Mouse (Mus musculus) ZHBTc4 (cell line): ENCODE measurements at regions not wholly inside any gene's neighbourhood (a gene's known extent, or its start where the extent isn't known, plus 50 kb on each side); places are given as distances from the start of the nearest gene placed in this dataset.
A peak's percentile ranks its signal among the peaks of the same experiment; 100 is the strongest.
"Not testable (repeated sequence)": the region's sequence is repeated elsewhere in the genome, so short reads cannot be mapped to it uniquely, and the experiment has no call there.

ENCODE experiments used
- DNase-seq: peaks from one replicate; pipeline ENCODE4 v3.0.0-alpha.2; 2011; ENCODE audit warnings: low read depth, low spot score

DNA sequence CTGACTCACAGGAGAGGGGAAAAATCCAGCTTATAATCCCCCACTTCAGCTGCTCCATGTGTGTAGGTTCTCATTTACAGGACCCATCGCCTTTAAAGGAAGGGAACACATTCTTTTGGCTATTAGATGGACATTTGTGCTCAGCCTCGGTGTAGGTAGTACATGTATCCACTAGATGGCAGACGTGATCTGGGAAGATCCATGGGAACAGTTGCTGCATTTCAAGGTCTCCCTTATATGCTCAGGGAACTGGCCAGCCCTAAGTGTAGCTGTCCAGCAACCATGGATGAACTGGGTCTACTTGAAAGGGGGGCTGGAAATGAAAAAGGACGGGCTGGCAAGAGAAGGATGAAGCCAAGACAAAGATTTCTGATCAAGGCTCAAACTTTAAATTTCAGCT, 124.0 kb downstream of the Akain1 start:
- peak; percentile 46 for DNase-seq

DNA sequence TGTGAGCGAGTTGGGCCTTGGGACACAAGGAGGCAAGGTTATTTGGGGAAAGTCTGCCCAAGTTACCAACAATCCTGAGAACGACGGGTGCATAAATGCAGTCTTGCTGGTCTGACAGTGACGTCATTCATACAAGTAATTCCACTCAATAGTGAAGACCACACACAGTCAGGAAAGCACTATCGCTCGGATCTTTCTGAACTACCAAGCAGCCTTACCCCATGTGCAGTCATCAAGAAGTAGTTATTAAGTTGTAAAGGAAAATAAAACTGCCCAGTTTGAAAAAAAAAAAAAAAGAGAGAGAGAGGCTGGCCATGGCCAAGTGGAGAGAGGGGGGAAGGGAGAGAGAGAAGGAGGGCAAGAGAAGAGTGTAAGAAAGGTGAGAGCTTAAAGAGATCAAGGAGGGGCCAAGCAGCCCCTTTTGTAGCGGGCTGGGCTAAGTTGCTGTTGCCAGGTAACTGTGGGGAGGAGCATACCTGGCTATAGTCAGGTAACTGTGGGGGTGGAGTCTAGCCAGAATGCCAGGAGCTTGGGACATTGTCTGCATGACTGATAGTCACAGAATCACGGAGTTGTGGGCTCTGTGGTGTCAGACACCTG, 132.0 kb downstream of the Akain1 start:
- DNase-seq: not testable (repeated sequence)

DNA sequence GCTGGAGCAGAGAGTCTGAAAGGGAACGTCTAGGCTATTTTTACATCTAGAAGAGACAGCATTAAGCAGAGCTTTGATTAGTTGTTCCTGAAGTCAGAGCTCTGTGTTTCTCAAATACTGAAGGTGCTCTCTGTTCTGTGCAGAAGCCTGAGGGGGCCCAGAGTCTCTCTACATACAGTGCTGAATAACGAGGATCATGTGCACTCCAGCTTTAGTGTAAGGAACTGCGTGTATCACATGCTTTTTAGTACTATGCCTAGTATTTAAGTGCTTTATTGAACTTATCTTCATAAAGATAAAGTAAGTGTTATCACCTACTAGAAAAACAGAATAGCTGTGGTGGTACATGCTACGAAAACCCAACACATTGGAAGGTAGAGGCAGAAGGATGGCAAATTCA, 151.4 kb downstream of the Akain1 start:
- DNase-seq: no peak

DNA sequence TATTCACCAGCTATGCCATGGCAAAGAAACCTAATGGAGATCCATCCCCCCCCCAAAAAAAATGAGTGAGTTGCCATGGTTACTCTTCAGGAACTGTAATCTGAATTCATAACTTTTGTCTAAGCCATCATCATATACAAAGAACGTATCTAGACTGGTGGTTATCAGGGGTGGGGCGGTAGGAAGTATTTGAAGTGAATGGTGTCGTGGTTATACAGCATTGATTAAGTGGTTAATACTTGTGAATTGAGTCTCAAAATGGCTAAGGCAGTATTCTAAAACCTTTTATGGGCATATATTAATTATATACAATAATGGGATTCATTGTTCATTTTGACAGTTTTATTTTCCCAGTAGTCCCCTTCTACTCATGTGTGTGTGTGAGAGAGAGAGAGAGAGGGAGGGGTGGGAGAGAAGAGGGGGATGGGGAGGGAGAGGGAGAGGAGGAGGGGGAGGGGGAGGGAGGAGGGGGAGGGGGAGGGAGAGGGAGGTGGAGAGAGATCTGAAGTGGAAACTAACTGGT, 158.7 kb downstream of the Akain1 start:
- no peak for DNase-seq

DNA sequence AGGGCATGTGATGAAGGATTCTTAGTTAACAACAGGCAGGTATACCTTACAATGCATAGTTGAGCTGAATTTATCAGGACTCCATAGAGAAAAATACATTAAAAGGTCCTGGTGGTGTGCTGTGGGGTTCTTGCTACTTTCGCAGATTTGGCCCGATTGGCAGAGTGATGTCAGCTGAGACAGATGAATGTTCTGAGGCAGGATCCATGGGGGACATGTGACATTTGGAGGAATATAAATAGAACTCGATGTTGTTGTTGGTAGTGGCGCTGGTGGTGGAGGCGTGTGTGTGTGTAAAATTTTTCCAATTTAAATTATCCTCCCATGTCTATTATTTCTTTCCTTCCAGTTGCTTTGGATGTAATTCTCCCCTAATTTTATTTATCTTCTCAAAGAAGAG, 159.3 kb downstream of the Akain1 start:
- no peak for DNase-seq

DNA sequence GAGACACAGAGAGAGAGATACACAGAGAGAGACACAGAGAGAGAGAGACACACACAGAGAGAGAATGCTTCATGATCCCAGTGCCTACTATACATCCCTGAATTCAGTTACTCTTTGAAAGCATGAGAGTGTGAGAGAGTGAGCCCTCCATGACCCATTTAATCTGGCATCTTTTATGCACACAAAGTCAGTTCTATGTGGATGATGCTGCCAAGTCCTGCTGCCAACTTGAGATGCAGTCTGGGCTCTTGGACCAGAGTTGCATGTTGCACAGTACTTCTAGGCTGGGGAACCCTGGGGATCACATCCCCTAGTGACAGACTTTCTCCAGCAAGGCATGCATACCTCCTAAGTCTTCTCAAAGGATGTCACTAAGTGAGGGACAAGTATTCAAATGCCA, 164.5 kb downstream of the Akain1 start:
- DNase-seq: no peak

DNA sequence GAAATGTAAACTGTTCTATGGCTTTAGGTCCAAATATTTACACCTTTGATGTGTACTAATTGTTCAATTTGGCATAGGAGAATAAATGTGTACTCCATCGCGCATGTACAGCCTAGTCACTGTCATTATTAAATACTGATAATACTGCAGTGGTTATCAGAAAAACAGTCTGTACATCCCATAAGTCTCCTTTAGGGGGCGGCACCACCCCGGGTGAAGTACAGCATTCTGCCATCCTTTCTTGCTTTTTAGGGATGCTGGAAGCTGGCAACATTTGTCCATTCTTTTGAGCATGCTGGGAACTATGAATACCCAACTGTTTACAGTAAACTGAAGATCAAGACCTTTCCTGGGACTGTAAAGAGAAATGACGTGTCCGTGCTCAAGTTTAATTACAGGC, 165.6 kb downstream of the Akain1 start:
- peak; percentile 28 for DNase-seq

DNA sequence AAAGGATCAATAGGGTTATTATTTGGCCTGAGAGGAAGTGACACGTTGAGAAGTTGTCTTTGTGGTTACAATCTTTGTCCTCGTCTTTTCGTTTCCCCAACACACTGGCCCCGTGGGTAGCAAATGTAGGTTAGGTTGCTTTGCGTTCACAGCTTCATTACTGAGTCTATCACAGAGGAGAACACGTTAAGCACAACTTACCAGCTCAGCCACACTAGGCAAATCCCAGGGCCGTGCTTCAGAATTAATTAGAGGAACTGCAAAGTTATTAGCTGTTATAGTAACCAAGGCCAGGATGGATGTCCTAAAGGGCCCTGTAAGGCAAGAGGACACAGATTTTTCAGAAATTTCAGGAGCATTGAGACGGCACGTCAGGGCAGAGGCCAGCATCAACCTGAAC, 166.3 kb downstream of the Akain1 start:
- no peak for DNase-seq

DNA sequence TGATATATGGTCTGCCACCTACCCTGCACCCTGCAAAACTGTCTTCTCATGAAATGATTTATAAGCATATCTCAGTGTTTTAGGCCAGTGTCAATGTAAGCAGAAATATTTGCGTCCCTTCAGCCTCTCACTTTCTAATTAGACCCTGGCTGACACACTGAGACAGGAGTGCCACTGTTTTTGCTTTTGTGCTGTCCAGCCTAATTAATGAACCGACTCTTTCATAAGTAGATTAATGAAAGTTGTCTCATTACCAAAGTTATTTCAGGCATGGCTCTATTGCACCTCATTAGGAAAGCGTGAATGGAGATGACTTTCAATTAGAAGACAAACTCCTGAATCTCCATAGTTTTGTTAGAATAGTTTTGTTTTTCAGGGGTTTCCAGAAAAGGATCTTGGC, 192.3 kb downstream of the Akain1 start:
- no peak for DNase-seq

DNA sequence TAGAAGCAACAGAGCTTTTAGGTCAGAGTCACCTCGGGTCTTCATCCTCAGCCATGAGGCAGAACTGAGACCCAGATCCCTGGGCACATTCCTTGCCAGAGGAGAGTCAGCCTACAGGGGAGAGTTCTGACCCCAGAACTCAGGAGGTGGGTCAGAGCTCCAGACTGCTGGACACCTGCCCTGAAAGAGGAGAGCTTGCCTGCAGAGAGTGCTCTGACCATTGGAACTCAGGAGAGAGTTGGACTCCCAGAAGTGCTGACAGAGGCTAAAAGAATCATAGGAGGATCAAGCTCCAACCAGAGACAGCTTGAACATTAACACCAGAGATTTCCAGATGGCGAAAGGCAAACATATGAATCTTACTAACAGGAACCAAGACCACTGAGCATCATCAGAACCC, 211.4 kb downstream of the Akain1 start:
- not testable (repeated sequence) for DNase-seq

DNA sequence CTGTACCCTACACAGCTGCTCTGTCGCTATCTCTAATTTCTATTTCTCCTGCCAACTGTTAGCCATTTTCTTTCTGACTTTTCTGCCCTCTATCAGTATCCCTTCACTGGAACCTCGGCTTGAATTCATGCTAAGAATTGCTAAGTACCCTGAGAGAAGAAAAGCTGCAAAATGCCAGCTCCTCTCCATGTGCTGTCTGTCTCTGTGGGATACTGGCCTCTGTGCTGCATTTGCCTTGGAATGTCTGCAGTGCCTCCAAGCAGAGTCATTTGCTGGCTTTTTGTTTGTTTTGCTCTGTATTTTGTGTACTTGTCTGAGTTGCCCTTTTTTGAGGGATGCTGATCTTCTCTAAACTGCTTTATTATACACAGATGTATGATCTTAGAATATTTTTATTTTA, 215.5 kb downstream of the Akain1 start:
- no peak for DNase-seq

DNA sequence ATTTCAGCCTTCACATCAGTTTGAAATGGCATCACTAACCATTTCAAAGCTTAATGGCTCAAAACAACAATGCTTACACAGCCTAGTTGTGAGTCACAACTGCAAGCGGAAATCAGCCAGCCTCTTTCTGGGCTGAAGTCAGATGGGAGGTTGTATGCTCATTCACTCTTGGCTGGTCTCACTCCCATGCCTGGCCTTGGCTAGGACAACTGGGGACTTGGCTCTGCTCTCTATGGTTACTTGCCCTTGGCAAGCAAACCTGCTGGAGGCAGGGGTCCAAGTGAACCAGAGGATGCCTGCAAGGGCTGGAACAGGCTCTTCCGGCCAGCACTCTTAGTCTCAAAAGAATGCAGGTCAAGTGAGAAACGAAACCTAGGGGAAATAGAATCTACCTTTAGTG, 233.4 kb downstream of the Akain1 start:
- DNase-seq: no peak

DNA sequence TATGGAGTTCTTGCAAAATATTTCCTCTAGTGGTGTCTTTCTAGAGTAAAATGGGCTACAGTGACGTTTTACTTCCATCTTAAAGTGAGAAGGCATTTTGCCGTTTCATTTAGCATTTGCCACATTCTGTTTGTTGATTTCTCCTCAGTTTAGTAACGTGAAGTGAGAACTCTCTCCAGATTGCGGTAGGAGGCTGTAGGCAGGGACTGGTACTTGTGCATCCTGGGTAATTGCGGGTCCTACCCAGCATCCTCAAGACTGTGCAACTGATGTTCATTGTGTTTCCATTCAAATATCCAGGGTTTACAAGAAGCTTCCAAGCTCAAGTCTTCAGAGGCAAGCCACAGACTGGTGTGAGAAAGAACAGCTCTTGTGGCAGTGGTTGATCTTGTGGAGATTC, 244.0 kb downstream of the Akain1 start:
- no peak for DNase-seq

DNA sequence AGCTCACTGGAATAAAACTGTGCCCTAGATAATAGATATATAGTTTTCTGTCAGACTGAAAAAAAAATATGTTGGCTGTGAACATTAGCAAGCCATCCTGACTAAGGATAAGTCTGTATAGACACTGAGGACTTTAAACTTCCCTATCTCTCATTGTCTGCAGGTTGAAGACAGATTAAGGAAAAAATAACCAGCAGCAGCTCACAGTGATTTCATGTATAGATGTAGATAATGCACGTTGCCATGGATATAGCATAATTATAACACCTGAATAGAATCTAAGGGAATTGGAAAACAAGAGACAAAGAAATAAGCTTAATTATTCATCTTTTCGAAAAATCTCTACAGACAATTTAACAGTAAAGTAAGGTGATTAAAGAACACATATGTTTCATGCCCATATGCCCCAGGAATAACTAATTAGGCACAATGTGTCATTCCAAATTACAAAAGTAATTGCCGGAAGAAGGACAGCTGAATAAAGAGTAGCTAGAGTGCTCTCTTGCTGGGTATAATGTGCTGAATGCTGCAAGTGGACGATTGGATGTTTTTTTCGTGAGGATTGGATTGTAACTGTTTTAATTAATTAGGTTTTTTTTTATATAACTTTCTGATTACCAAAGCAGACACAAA, 246.6 kb downstream of the Akain1 start:
- no peak for DNase-seq

DNA sequence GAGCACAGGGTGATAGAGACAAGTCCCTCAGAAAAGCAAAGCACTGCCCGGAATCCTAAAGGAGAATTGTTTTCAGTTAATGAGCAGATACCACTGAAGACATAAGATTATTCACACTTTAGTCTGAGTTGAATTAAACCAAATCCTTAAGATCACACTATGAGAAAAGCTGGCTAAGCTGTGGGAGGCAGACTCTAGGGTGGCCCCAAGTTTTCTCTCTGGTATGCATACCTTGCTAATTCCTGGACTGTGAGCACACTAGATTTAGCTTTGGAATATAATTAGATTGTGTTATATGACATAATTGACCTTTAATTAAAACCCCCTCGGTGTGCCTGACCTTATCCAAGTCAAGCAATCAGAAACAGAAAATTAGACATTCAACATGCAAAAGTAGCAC, 247.3 kb downstream of the Akain1 start:
- DNase-seq: no peak

DNA sequence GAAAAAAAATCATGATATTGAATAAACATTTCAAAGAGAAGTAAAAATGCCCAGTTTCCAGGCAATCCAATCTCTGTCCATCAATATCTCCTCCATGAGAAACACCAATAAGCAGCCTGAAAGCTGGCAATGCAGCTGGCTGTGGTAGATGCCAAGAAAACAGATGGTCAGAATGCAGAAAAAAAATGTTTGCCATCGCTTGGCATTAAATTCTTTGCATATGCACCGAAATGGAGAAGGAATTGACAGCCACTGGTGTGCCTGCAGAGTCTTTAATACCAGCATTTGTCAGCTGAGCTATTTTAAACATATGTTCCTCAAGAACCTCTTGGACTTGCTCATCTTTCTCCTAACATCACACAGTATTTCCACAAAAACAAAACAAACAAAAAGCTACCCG, 256.2 kb downstream of the Akain1 start:
- no peak for DNase-seq

DNA sequence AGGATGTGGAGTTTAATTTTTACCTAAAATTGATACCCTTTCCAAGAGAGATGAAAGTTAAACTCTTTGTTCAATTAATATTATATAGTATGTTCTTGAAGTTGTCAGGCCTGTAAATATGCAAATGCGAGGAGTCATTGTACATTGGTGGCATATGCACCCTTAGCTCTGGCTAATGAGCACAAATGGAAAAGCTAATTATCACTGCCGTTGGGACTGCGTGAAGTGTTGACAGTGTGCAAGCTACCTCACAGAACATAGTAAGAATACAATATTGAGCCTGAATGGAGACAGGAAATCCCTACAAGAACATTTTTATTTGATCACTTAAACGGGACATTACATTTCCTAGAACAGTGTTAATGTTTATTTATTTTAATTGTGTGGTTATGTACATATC, 241.5 kb upstream of the Dlgap1 start:
- DNase-seq: no peak

DNA sequence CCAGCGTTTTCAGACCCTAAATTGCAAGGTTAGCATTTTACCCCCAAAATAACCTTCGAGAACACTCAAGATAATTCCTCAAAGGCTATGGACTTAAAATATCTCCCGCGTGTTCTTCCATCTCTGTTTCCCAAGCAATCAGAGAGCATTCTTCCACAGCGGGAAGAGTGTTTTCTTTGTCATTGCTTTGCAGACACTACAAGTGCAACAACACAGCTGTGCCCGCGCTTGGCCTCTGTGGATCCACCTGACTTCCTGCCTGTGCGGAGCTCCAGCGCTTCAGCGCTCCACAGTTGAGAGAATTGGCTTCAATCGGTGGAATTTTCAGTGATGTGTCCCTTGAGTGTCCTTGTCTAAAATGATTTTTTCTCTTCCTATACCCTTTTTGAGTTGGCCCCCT, 235.9 kb upstream of the Dlgap1 start:
- no peak for DNase-seq

DNA sequence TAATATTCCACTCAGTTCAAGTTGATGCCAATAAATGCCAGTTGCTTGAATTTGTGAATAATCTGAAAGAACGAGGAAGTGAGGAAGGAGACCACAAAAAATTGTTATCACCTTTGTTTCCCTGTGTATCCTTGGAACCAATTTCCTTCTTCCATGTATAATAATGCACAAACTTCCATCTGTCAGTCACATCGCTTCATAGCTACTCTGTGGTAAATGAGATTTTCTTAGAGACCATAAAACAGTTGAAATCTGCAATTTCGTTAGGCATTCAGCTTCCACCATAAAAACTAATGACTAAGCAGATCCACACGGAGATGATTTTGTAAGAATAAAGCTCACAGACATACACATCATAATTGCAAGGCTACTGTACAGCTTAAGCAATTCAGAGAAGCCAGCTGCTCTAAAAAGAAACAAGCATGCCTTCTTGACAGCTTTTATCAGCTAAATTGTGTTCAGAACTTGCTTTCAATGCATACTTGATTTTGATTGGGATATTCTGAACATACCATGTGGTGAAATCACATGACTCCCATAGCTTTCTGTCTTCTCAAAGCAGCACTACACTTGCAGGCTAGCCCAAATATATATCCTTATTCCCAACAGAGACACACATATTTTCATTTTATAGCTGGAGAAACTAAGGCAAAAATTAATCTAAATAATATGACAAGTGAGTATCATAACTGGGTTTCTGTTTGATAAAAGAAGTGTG, 232.3 kb upstream of the Dlgap1 start:
- DNase-seq: no peak

DNA sequence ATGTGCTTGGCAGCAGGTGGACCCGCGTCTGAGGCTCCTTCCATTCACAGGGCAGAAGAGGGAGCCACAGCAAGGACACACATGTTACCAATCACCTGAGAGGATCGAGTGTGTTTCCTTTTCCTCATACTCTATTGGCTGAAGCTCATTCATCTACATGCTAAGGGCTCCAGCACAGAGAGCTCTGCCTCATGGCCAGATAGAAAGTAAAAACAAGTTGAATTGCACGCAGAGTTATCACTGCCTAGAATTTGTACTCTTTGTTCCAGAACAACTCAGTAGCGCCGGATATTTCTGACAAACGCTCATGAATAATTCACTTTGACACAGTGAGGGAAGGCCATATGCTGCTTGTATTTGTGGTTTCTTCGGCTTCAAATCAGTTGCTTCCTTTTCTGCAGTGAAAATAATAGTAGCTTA, 199.9 kb upstream of the Dlgap1 start:
- no peak for DNase-seq

DNA sequence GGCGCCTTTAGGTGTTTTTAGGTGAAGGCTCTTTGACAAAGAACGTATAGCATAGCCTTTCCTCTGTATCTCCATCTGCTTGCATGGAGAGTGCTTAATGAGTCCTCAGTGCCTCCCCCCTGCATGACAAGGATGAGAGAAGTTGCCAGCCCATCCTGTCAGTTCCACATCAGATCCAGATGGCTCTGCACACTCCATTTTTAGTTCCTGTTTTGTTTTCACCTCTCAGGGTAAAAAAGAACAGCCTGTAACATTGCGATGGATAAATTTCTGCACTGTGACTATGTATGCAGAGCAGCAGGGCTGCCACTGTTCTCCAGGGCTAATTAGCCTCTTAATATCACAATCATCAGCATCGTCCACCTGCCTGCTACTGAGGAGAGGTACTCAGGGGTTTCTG, 198.8 kb upstream of the Dlgap1 start:
- DNase-seq: no peak

DNA sequence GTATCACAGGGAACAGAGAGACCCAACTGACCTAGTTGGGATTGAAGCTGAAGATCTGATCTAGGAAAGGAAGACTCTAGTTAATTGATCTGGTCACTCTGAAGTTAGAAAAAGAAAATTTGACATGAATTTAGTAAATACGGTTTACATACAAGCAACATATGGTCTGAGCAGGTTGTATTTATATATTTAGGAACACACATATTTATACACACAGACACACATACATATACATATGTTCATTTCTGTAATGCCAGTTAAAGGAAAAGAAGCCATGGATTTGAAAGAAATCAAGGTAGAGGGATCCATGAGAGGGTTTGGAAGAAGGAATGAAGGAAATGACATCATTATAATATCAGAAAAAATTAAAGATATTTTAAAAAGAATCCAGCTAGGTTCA, 187.7 kb upstream of the Dlgap1 start:
- DNase-seq: no peak

DNA sequence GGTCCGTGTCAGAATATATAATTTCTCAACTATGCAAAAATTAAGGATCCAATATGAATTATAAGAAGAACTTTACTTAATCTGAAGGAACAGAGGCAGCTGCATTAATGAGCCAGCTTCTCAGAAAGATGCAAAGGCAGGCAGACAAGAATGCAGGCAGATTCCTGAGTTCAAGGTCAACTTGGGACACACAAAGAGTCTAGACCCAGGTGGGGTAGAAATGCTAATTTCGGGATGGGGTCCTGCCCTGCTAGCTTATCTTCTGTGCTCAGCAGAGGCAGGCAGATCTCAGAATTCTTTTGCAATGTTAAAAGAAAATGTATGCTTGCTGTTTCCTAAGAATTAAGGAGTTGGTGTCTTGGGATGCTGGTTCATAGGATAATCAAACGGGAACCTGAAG, 181.9 kb upstream of the Dlgap1 start:
- peak; percentile 92 for DNase-seq
